Mouse (Mus musculus): Measurements from ENCODE around the gene Ppp1r2. TPM values are rescaled to one million over a fixed set of nuclear protein-coding genes. Genes with fewer than 3 reads are reported as not detected.
A peak's percentile ranks its signal among the peaks of the same experiment; 100 is the strongest.

Ppp1r2 gene
- polyA plus RNA-seq, 1 experiment from 2014 or later = 36.8 TPM

GRCm38 (mm10) chr16:31244053-31244452 lies 31.0 kb downstream of the Ppp1r2 start:
- Histone ChIP-seq H3K4me2 (ENCODE audit: low read depth, low read length) (no peak overlapping the region), H3K27me3 (ENCODE audit: insufficient read depth, low read length) (no peaks in the 10 kb centered on the region), H3K36me3 (replicated peaks; ENCODE audit: insufficient read depth, low read length) (no peaks in the 10 kb centered on the region), H3K4me3 (ENCODE audit: low read depth, low read length) (no peak overlapping the region), H3K9me3 (ENCODE audit: low read length) (no peaks in the 10 kb centered on the region), H3K4me1 (ENCODE audit: insufficient read depth) (no peaks in the 10 kb centered on the region), H3K27ac (ENCODE audit: low read depth) (no peak overlapping the region), H3K9ac (replicated peaks) (no peak overlapping the region)
- ATAC-seq (no peak), DNase-seq (no peak)
- WGBS (ENCODE audit: insufficient replicate concordance) = 77% methylated on average over 3 of the region's 3 CpGs
- no peak for TF ChIP-seq EP300 (IDR thresholded peaks at IDR 0.05; ENCODE audit: low read depth)
- no peak for TF ChIP-seq CTCF (IDR thresholded peaks at IDR 0.05; ENCODE audit: low read depth)

GRCm38 (mm10) chr16:31241433-31241832 lies 33.6 kb downstream of the Ppp1r2 start:
- Histone ChIP-seq H3K4me2 (ENCODE audit: low read depth, low read length) (no peak overlapping the region), H3K9ac (replicated peaks) (no peak overlapping the region), H3K9me3 (ENCODE audit: low read length) (no peaks in the 10 kb centered on the region), H3K27ac (ENCODE audit: low read depth) (no peak overlapping the region), H3K36me3 (replicated peaks; ENCODE audit: insufficient read depth, low read length) (no peaks in the 10 kb centered on the region), H3K4me1 (ENCODE audit: insufficient read depth) (no peaks in the 10 kb centered on the region), H3K4me3 (ENCODE audit: low read depth, low read length) (no peak overlapping the region), H3K27me3 (ENCODE audit: insufficient read depth, low read length) (no peaks in the 10 kb centered on the region)
- WGBS (ENCODE audit: insufficient replicate concordance) = 81% methylated on average over 9 of the region's 9 CpGs
- TF ChIP-seq EP300 (IDR thresholded peaks at IDR 0.05; ENCODE audit: low read depth) (no peak), CTCF (IDR thresholded peaks at IDR 0.05; ENCODE audit: low read depth) (no peak)
- DNase-seq (no peak), ATAC-seq (no peak)

DNA sequence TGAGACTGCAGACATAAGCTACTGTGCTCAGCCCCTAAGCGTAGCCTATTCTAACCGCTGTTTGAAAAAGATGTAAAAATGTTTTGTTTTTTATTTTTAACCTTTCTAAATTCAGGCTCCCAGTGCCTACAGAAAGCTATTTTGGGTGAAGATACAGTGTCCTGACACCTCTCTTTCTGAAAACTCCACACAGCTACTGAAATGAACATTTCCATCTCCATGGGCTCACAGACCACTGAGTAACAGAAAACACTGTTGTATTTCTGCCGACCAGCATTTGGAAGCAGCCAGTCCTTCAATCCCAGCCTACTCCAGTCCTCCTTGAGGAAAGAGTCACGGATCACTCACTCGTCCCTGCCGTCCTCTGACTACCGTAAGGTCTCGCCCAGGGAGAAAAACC lies 34.5 kb downstream of the Ppp1r2 start:
- Histone ChIP-seq H3K27ac (ENCODE audit: low read depth) (no peak overlapping the region), H3K4me3 (ENCODE audit: low read depth, low read length) (no peak overlapping the region), H3K9ac (replicated peaks) (no peak overlapping the region), H3K36me3 (replicated peaks; ENCODE audit: insufficient read depth, low read length) (no peaks in the 10 kb centered on the region), H3K9me3 (ENCODE audit: low read length) (no peaks in the 10 kb centered on the region), H3K4me2 (ENCODE audit: low read depth, low read length) (no peak overlapping the region), H3K27me3 (ENCODE audit: insufficient read depth, low read length) (no peaks in the 10 kb centered on the region), H3K4me1 (ENCODE audit: insufficient read depth) (peaks cover under 1% of the 10 kb centered on the region; the same call in 1 of the 2 replicates)
- DNase-seq (no peak), ATAC-seq (no peak)
- WGBS (ENCODE audit: insufficient replicate concordance) = 86% methylated on average over 8 of the region's 8 CpGs
- TF ChIP-seq EP300 (IDR thresholded peaks at IDR 0.05; ENCODE audit: low read depth) = no peak
- TF ChIP-seq CTCF (IDR thresholded peaks at IDR 0.05; ENCODE audit: low read depth) = no peak

GRCm38 (mm10) chr16:31238281-31238680 lies 36.8 kb downstream of the Ppp1r2 start:
- Histone ChIP-seq H3K27me3 (ENCODE audit: insufficient read depth, low read length) (no peaks in the 10 kb centered on the region), H3K9ac (replicated peaks) (no peak overlapping the region), H3K4me3 (ENCODE audit: low read depth, low read length) (no peak overlapping the region), H3K4me1 (ENCODE audit: insufficient read depth) (peaks cover 9% of the 10 kb centered on the region; the same call in 1 of the 2 replicates), H3K4me2 (ENCODE audit: low read depth, low read length) (no peak overlapping the region), H3K9me3 (ENCODE audit: low read length) (no peaks in the 10 kb centered on the region), H3K27ac (ENCODE audit: low read depth) (no peak overlapping the region), H3K36me3 (replicated peaks; ENCODE audit: insufficient read depth, low read length) (no peaks in the 10 kb centered on the region)
- 82% methylated on average over 5 of the region's 5 CpGs for WGBS (ENCODE audit: insufficient replicate concordance)
- no peak for TF ChIP-seq EP300 (IDR thresholded peaks at IDR 0.05; ENCODE audit: low read depth)
- TF ChIP-seq CTCF (IDR thresholded peaks at IDR 0.05; ENCODE audit: low read depth) = no peak
- DNase-seq (no peak), ATAC-seq (no peak)

DNA sequence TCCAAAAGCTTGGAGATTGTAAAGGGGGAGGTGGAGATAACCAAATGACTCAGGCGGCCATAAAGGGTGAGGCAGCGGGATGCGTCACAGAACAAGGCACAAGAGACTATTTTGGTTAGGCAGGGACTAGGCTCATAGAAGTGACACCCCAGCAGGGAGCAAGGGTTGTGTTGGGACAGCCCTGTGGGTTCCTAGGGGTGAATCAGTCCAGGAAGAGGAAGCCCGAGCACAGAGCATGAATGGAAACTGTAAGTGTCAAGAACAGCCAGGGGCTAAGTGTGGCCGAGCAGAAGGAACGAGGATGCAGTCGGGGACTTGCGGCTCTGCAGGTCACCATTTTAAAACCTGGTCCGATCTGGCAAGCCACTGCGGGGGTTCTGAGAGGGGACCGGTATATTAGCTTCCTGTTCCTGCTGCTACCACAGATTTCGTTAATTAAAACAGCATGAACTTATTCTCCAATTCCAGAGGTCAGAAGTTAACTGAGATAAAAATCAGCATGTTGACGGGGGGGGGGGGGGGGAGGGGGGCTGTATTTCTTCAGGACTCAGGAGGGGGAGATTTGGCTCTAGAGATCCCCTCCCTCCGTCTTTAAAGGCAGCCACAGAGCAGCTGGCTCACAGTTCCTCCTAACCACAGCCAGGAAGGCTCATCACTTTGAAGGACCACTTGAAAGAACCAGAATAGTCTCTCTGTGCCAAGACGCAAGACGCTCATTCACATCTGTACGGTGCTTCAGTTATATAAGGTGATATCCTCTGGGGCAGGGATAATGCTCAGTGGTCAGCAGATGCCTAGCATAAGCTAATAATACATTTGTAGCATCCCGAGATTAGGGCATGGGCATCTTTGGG lies 39.4 kb downstream of the Ppp1r2 start:
- WGBS (ENCODE audit: insufficient replicate concordance) = 17% methylated on average over 18 of the region's 18 CpGs
- H3K4me1 ChIP-seq (ENCODE audit: insufficient read depth) = peaks cover 9% of the 10 kb centered on the region; the same call in 1 of the 2 replicates
- no peaks in the 10 kb centered on the region for H3K36me3 ChIP-seq (replicated peaks; ENCODE audit: insufficient read depth, low read length)
- H3K4me3 ChIP-seq (ENCODE audit: low read depth, low read length) = peak overlapping the region; percentile 8; the same call in 1 of the 2 replicates
- peak overlapping the region; percentile 59 for H3K4me2 ChIP-seq (ENCODE audit: low read depth, low read length)
- H3K27me3 ChIP-seq (ENCODE audit: insufficient read depth, low read length) = no peaks in the 10 kb centered on the region
- DNase-seq (peak; percentile 36), ATAC-seq (peak; percentile 46)
- no peaks in the 10 kb centered on the region for H3K9me3 ChIP-seq (ENCODE audit: low read length)
- H3K27ac ChIP-seq (ENCODE audit: low read depth) = 0 out of 2 replicates have a peak overlapping the region, but pooled peaks have one; percentile 29
- H3K9ac ChIP-seq (replicated peaks) = no peak overlapping the region; the same call in 1 of the 2 replicates
- TF ChIP-seq EP300 (IDR thresholded peaks at IDR 0.05; ENCODE audit: low read depth) (no peak), CTCF (IDR thresholded peaks at IDR 0.05; ENCODE audit: low read depth) (no peak)

DNA sequence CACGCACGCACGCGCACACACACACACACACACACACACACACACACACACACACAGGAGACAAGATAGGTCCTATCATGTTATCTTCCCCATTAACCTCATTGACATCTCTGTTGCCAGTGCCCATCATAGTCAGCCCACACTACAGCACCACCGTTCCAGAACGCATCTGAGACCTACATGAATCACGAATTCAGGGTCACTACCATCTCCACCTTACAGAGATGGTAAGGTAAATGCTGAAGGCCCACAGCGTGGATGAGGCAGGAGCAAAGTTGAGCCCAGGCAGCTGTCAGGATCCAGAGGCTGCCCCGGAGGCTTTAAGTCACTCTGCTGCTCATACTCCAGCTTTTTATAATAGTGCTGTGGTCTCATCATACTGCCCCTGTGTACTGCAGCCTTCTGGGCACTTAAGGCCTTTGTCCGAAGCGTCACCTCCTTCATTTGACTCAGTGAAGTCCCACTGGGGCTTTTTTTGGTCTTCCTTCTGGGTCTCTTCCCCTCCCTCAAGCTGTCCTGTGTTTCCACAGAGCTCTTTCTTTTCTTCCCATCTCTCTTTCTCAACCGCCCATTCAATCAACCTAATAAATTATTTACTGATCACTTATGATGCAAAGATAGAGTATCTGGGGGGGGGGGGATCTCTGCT lies 40.1 kb downstream of the Ppp1r2 start:
- Histone ChIP-seq H3K9me3 (ENCODE audit: low read length) (no peaks in the 10 kb centered on the region), H3K27me3 (ENCODE audit: insufficient read depth, low read length) (no peaks in the 10 kb centered on the region), H3K4me3 (ENCODE audit: low read depth, low read length) (no peak overlapping the region), H3K27ac (ENCODE audit: low read depth) (no peak overlapping the region), H3K4me2 (ENCODE audit: low read depth, low read length) (peak overlapping the region; percentile 59; the same call in 1 of the 2 replicates), H3K4me1 (ENCODE audit: insufficient read depth) (peaks cover 9% of the 10 kb centered on the region; the same call in 1 of the 2 replicates), H3K36me3 (replicated peaks; ENCODE audit: insufficient read depth, low read length) (no peaks in the 10 kb centered on the region), H3K9ac (replicated peaks) (no peak overlapping the region)
- ATAC-seq (no peak), DNase-seq (no peak)
- TF ChIP-seq CTCF (IDR thresholded peaks at IDR 0.05; ENCODE audit: low read depth) = no peak
- TF ChIP-seq EP300 (IDR thresholded peaks at IDR 0.05; ENCODE audit: low read depth) = no peak
- 82% methylated on average over 12 of the region's 12 CpGs for WGBS (ENCODE audit: insufficient replicate concordance)

Data from liver, postnatal 0 days (tissue).